Mouse (Mus musculus): ENCODE data around the gene Pate2. TPM values are rescaled to one million over a fixed set of nuclear protein-coding genes. Genes with fewer than 3 reads are reported as not detected.
A peak's percentile ranks its signal among the peaks of the same experiment; 100 is the strongest.

The Pate2 gene
- 0.53 and 1.1 TPM in 2 replicates for polyA plus RNA-seq (2015; fragmentation: Nextera tagmentation; extraction: Ambion mirVana)

DNA sequence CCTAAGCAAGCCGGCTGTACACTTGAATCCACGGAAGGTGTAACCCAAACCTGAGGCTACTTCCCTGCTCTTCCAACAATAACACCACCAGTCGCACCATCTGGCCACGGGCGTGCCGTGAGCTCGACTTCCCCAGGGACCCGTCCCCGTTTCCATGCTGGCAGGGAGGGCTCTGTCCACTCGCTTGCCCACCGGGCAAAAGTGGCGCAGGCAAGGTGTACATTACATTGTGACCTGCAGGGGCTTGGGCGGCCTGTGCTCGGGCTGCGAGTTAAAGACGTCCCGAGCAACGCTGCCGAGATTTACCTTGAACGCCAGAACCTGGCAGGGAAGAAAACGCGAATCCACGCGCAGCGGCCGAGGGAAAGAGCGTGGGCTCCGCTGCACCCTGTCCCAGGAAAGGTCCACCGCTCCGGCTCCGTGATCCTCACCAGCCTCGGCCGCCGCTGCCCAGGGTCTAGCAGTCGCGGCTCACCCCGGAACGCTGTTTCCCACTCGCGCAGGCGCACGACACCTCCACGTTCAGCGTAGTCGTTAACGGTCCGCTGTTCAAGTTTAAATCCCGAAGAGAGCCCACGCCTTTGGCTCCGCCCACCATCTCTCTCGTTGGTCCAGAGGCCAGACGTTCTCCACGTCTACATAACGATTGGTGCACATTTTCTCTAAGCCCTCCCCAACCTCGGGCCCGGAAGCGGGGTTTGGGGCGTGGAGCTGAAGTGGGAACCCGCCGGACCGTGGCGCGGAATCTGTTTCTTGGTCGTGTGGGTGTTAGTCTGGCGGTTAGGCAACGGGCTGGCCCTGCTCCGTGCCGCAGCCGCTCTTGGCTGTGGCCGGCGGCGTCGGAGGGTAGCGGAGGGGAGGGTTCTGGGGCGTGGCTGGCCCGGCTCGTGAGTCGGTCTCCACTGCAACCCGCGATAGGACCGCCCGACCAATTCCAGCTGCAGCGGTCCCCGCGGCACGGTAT lies at the start of gene Pate2, which contains the start of gene Hyls1:
Gene Pate2, plus strand, starts transcription at position 714 of the 964 bp plus-strand sequence.
Gene Hyls1, minus strand, starts transcription at position 828 of the 964 bp plus-strand sequence.
- Histone ChIP-seq H3K4me2 (replicated peaks) (peak within 1 kb of the TSS; percentile 77), H3K4me1 (peaks cover 13% of the 10 kb centered on the region), H3K9ac (peak within 1 kb of the TSS; percentile 81), H3K4me3 (replicated peaks) (peak within 1 kb of the TSS; percentile 78), H3K36me3 (peaks cover 27% of the 10 kb centered on the region), H3K27me3 (peaks cover 5% of the 10 kb centered on the region), H3K9me3 (replicated peaks) (no peaks in the 10 kb centered on the region), H3K27ac (replicated peaks) (peak within 1 kb of the TSS; percentile 86)
- peak; percentile 97 for ATAC-seq (ENCODE audit: insufficient number of reproducible peaks, low FRiP score, low TSS enrichment, low read depth)
- under 1% methylated on average over 86 of the region's 86 CpGs for WGBS

DNA sequence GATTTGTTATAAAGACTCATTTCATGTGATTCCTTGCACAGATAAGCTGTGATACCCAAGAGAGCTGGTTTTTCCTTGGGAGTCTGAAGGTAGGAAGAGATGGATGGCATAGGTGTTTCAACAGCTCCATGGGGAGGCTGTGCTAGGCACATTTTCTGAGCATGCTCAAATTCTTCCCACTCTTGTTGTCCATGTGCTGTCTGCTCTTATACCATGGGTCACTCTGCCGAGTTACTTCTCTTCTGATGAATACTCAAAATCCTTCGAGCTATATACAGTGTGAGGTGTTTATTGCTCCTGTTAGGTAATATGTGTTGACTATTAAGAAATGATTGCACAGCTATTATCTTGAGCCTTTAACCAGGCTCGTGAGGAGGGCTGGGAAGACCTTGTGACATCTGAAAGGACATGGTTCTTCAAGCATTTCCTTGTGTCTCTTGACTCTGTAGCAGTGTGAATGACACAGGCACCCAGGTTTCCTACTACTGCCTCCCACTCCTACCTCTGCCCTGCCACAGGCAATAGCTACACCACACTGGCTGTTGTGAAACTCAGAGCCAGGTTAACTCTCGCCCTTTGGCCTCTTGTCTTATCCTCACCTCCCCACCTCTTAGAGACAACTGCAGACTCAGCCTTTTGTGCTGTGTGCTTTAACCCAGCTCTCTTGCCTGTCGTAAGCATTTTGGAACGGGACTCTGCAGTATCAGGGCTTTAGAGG lies 49.3 kb upstream of the Pate2 start:
- Histone ChIP-seq H3K4me1 (peaks cover 20% of the 10 kb centered on the region), H3K4me3 (replicated peaks) (no peak overlapping the region), H3K4me2 (replicated peaks) (no peak overlapping the region), H3K9ac (no peak overlapping the region), H3K36me3 (no peaks in the 10 kb centered on the region), H3K9me3 (replicated peaks) (no peaks in the 10 kb centered on the region), H3K27ac (replicated peaks) (no peak overlapping the region), H3K27me3 (no peaks in the 10 kb centered on the region)
- ATAC-seq (ENCODE audit: insufficient number of reproducible peaks, low FRiP score, low TSS enrichment, low read depth): no peak
- WGBS: 79% methylated on average over 6 of the region's 6 CpGs

- Histone ChIP-seq H3K36me3 (no peaks in the 10 kb centered on the region), H3K4me3 (replicated peaks) (no peak overlapping the region), H3K4me1 (peaks cover 20% of the 10 kb centered on the region), H3K27me3 (no peaks in the 10 kb centered on the region), H3K9me3 (replicated peaks) (no peaks in the 10 kb centered on the region), H3K27ac (replicated peaks) (no peak overlapping the region), H3K4me2 (replicated peaks) (no peak overlapping the region), H3K9ac (no peak overlapping the region)
- WGBS: 44% methylated on average over 2 of the region's 2 CpGs
- no peak for ATAC-seq (ENCODE audit: insufficient number of reproducible peaks, low FRiP score, low TSS enrichment, low read depth)
Measured at GRCm38 (mm10) chr9:35522241-35522640, 47.8 kb upstream of the Pate2 start.

GRCm38 (mm10) chr9:35522821-35523515 lies 47.1 kb upstream of the Pate2 start:
- H3K9ac ChIP-seq: no peak overlapping the region
- no peak overlapping the region for H3K4me3 ChIP-seq (replicated peaks)
- H3K36me3 ChIP-seq: no peaks in the 10 kb centered on the region
- H3K27ac ChIP-seq (replicated peaks): peak overlapping the region; percentile 86
- H3K4me1 ChIP-seq: peaks cover 20% of the 10 kb centered on the region
- H3K27me3 ChIP-seq: no peaks in the 10 kb centered on the region
- ATAC-seq (ENCODE audit: insufficient number of reproducible peaks, low FRiP score, low TSS enrichment, low read depth): no peak
- 71% methylated on average over 1 of the region's 1 CpGs for WGBS
- H3K9me3 ChIP-seq (replicated peaks): no peaks in the 10 kb centered on the region
- no peak overlapping the region for H3K4me2 ChIP-seq (replicated peaks)

DNA sequence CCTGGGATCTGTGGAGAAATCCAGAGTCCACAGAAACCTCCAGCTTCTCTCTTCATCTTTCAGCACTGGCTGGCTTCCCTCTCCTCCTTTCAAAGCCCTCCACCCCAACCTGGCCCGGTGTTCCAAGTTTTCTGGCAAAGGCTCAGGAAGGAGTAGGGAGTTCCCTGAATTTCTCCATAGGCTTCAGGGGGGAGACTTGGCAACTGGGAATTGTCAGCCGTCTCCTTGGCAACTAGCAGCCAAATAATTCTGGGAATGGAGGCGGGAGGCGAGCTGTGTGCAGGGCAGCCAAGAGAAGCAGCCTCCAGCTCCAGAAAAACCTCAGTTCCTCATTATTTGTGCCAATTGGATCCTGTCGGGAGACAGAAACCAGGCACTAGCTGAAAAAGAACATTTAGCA lies 46.5 kb upstream of the Pate2 start:
- no peak overlapping the region for H3K4me2 ChIP-seq (replicated peaks)
- H3K36me3 ChIP-seq: no peaks in the 10 kb centered on the region
- peak; percentile 86 for ATAC-seq (ENCODE audit: insufficient number of reproducible peaks, low FRiP score, low TSS enrichment, low read depth)

DNA sequence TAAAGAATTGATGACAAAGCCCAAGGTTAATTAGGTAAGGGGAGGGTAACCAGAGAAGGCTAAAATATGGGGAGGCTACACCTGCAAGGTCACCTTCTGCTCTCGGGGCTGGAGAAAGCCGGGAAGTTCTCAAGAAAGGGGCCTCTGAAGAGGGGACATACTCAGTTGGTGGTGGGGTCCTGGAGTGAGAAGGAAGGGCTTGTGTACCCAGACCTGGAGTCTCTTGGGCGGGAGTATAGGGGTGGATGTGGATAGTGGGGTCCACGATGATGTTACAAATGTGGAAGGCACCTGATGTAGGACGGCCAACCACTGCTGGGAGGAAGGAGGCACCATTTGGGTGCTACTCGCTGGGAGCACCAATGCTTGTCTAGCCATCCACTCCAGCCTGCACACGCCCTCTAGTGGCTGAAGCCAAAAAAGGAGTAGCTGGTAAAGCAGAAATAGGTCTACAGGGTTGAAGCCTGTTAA lies 46.1 kb upstream of the Pate2 start:
- Histone ChIP-seq H3K4me1 (peaks cover 20% of the 10 kb centered on the region), H3K36me3 (no peaks in the 10 kb centered on the region), H3K27ac (replicated peaks) (peak overlapping the region; percentile 86), H3K4me2 (replicated peaks) (peak overlapping the region; percentile 30; the same call in 1 of the 2 replicates), H3K9ac (no peak overlapping the region), H3K9me3 (replicated peaks) (no peaks in the 10 kb centered on the region), H3K27me3 (no peaks in the 10 kb centered on the region), H3K4me3 (replicated peaks) (no peak overlapping the region)
- ATAC-seq (ENCODE audit: insufficient number of reproducible peaks, low FRiP score, low TSS enrichment, low read depth): peak; percentile 68
- WGBS: 17% methylated on average over 7 of the region's 7 CpGs

More for the DNA sequence above, 46.5 kb upstream of the Pate2 start:
- H3K9ac ChIP-seq: no peak overlapping the region
- no peaks in the 10 kb centered on the region for H3K9me3 ChIP-seq (replicated peaks)
- peaks cover 20% of the 10 kb centered on the region for H3K4me1 ChIP-seq
- no peak overlapping the region for H3K4me3 ChIP-seq (replicated peaks)
- WGBS: 25% methylated on average over 5 of the region's 5 CpGs
- no peaks in the 10 kb centered on the region for H3K27me3 ChIP-seq
- H3K27ac ChIP-seq (replicated peaks): peak overlapping the region; percentile 86

GRCm38 (mm10) chr9:35529141-35529540 lies 40.9 kb upstream of the Pate2 start:
- H3K9me3 ChIP-seq (replicated peaks): no peaks in the 10 kb centered on the region
- H3K9ac ChIP-seq: no peak overlapping the region
- H3K4me1 ChIP-seq: peaks cover 22% of the 10 kb centered on the region
- H3K36me3 ChIP-seq: no peaks in the 10 kb centered on the region
- 45% methylated on average over 3 of the region's 3 CpGs for WGBS
- ATAC-seq (ENCODE audit: insufficient number of reproducible peaks, low FRiP score, low TSS enrichment, low read depth): no peak
- no peak overlapping the region for H3K4me3 ChIP-seq (replicated peaks)
- peak overlapping the region; percentile 58; the same call in 1 of the 2 replicates for H3K27ac ChIP-seq (replicated peaks)
- no peak overlapping the region for H3K4me2 ChIP-seq (replicated peaks)
- no peaks in the 10 kb centered on the region for H3K27me3 ChIP-seq

- 4% methylated on average over 1 of the region's 1 CpGs for WGBS
- H3K4me3 ChIP-seq (replicated peaks): no peak overlapping the region
- no peak overlapping the region for H3K9ac ChIP-seq
- H3K36me3 ChIP-seq: no peaks in the 10 kb centered on the region
- no peaks in the 10 kb centered on the region for H3K9me3 ChIP-seq (replicated peaks)
- peak overlapping the region; percentile 29 for H3K27ac ChIP-seq (replicated peaks)
- H3K27me3 ChIP-seq: no peaks in the 10 kb centered on the region
- no peak overlapping the region for H3K4me2 ChIP-seq (replicated peaks)
- H3K4me1 ChIP-seq: peaks cover 16% of the 10 kb centered on the region
- no peak for ATAC-seq (ENCODE audit: insufficient number of reproducible peaks, low FRiP score, low TSS enrichment, low read depth)
Measured at GRCm38 (mm10) chr9:35529796-35530195, 40.3 kb upstream of the Pate2 start.

GRCm38 (mm10) chr9:35533266-35533665 lies 36.8 kb upstream of the Pate2 start:
- no peak overlapping the region for H3K9ac ChIP-seq
- peaks cover 16% of the 10 kb centered on the region for H3K4me1 ChIP-seq
- WGBS: 52% methylated on average over 9 of the region's 9 CpGs
- no peak overlapping the region for H3K4me3 ChIP-seq (replicated peaks)
- no peaks in the 10 kb centered on the region for H3K36me3 ChIP-seq
- no peak overlapping the region for H3K4me2 ChIP-seq (replicated peaks)
- H3K27me3 ChIP-seq: no peaks in the 10 kb centered on the region
- H3K27ac ChIP-seq (replicated peaks): no peak overlapping the region
- no peaks in the 10 kb centered on the region for H3K9me3 ChIP-seq (replicated peaks)
- no peak for ATAC-seq (ENCODE audit: insufficient number of reproducible peaks, low FRiP score, low TSS enrichment, low read depth)

GRCm38 (mm10) chr9:35535110-35535509 lies 35.0 kb upstream of the Pate2 start:
- H3K4me1 ChIP-seq: peaks cover 9% of the 10 kb centered on the region
- 10% methylated on average over 2 of the region's 2 CpGs for WGBS
- no peak overlapping the region for H3K27ac ChIP-seq (replicated peaks)
- no peaks in the 10 kb centered on the region for H3K9me3 ChIP-seq (replicated peaks)
- H3K4me3 ChIP-seq (replicated peaks): no peak overlapping the region
- peak; percentile 75; the same call in 1 of the 2 replicates for ATAC-seq (ENCODE audit: insufficient number of reproducible peaks, low FRiP score, low TSS enrichment, low read depth)
- H3K27me3 ChIP-seq: no peaks in the 10 kb centered on the region
- H3K4me2 ChIP-seq (replicated peaks): no peak overlapping the region
- no peaks in the 10 kb centered on the region for H3K36me3 ChIP-seq
- H3K9ac ChIP-seq: no peak overlapping the region

Measured in embryonic facial prominence, embryonic 15.5 days (tissue).